Mouse (Mus musculus): Measurements from ENCODE around the gene Smchd1.
"Not testable (repeated sequence)": the region's sequence is repeated elsewhere in the genome, so short reads cannot be mapped to it uniquely, and the experiment has no call there.

The Smchd1 gene

GRCm38 (mm10) chr17:71457361-71457760 lies 17.8 kb downstream of the Smchd1 start:
- in situ Hi-C loops (cut with MboI, MseI) = not testable (repeated sequence)

GRCm38 (mm10) chr17:71445191-71445590 lies 30.0 kb downstream of the Smchd1 start:
- in situ Hi-C loops (cut with MboI, MseI) = loop anchor here (5.0 kb wide), 1 partner anchor 38 kb away; no protein-coding TSS in a partner anchor

GRCm38 (mm10) chr17:71444718-71445117 lies 30.4 kb downstream of the Smchd1 start:
- in situ Hi-C loops (cut with MboI, MseI) = loop anchor here (5.0 kb wide), 1 partner anchor 37 kb away; no protein-coding TSS in a partner anchor

- in situ Hi-C loops (cut with MboI, MseI) = no loop called here
Measured at GRCm38 (mm10) chr17:71444126-71444525, 31.0 kb downstream of the Smchd1 start.

GRCm38 (mm10) chr17:71443273-71443672 lies 31.9 kb downstream of the Smchd1 start:
- in situ Hi-C loops (cut with MboI, MseI) = no loop called here

GRCm38 (mm10) chr17:71422502-71422901 lies 52.6 kb downstream of the Smchd1 start:
- in situ Hi-C loops (cut with MboI, MseI) = not testable (repeated sequence)

GRCm38 (mm10) chr17:71419448-71419847 lies 55.7 kb downstream of the Smchd1 start:
- in situ Hi-C loops (cut with MboI, MseI) = not testable (repeated sequence)

- in situ Hi-C loops (cut with MboI, MseI) = no loop called here
Measured at GRCm38 (mm10) chr17:71417008-71417407, 58.1 kb downstream of the Smchd1 start.

- in situ Hi-C loops (cut with MboI, MseI) = no loop called here
Measured at GRCm38 (mm10) chr17:71387401-71387800, 87.7 kb downstream of the Smchd1 start.

GRCm38 (mm10) chr17:71380346-71380745 lies 94.8 kb downstream of the Smchd1 start:
- in situ Hi-C loops (cut with MboI, MseI) = no loop called here

GRCm38 (mm10) chr17:71377901-71378300 lies 97.2 kb downstream of the Smchd1 start:
- in situ Hi-C loops (cut with MboI, MseI) = no loop called here

- in situ Hi-C loops (cut with MboI, MseI) = no loop called here
Measured at GRCm38 (mm10) chr17:71355526-71355925, 119.6 kb downstream of the Smchd1 start.

GRCm38 (mm10) chr17:71354205-71354604 lies 120.9 kb downstream of the Smchd1 start:
- in situ Hi-C loops (cut with MboI, MseI) = no loop called here

- in situ Hi-C loops (cut with MboI, MseI) = no loop called here
Measured at GRCm38 (mm10) chr17:71348188-71348587, 127.0 kb downstream of the Smchd1 start.

- in situ Hi-C loops (cut with MboI, MseI) = no loop called here
Measured at GRCm38 (mm10) chr17:71342006-71342405, 133.1 kb downstream of the Smchd1 start.

GRCm38 (mm10) chr17:71338627-71339026 lies 136.5 kb downstream of the Smchd1 start:
- in situ Hi-C loops (cut with MboI, MseI) = no loop called here

GRCm38 (mm10) chr17:71337546-71337945 lies 137.6 kb downstream of the Smchd1 start:
- in situ Hi-C loops (cut with MboI, MseI) = no loop called here

- in situ Hi-C loops (cut with MboI, MseI) = no loop called here
Measured at GRCm38 (mm10) chr17:71336421-71336820, 138.7 kb downstream of the Smchd1 start.

GRCm38 (mm10) chr17:71332298-71332697 lies 142.8 kb downstream of the Smchd1 start:
- in situ Hi-C loops (cut with MboI, MseI) = no loop called here

- in situ Hi-C loops (cut with MboI, MseI) = not testable (repeated sequence)
Measured at GRCm38 (mm10) chr17:71320731-71321130, 154.4 kb downstream of the Smchd1 start.

GRCm38 (mm10) chr17:71319361-71319760 lies 155.8 kb downstream of the Smchd1 start:
- in situ Hi-C loops (cut with MboI, MseI) = no loop called here

GRCm38 (mm10) chr17:71317571-71317970 lies 157.6 kb downstream of the Smchd1 start:
- in situ Hi-C loops (cut with MboI, MseI) = no loop called here

GRCm38 (mm10) chr17:71314315-71314714 lies 160.8 kb downstream of the Smchd1 start:
- in situ Hi-C loops (cut with MboI, MseI) = no loop called here
